Mouse (Mus musculus): Measurements from ENCODE around the gene Tmtc2. TPM values are rescaled to one million over a fixed set of nuclear protein-coding genes. Genes with fewer than 3 reads are reported as not detected.
A peak's percentile ranks its signal among the peaks of the same experiment; 100 is the strongest.

The Tmtc2 gene
- total RNA-seq, 2 experiments from 2014 or later = 5.2 to 6.3 TPM

DNA sequence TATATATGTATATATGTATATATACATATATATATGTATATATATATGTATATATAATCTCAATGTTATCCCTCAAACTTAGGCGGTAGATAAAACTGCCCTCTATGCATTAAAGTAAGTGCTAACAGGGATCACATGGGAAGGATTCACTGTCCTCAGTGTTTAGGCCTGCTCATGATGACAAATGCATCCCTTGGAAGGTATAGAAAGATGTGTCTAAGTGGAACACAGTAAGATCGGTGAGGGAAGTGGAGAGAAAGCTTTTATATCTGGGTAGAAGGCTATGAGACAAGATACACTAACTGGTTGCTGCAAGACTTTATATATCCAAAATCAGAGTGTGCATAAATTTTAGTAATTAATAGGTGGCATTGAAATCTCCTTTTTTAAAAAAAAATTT lies 373.6 kb downstream of the Tmtc2 start:
- intact Hi-C loops (cut with DNase I) = no loop called here
- DNase-seq = no peak

DNA sequence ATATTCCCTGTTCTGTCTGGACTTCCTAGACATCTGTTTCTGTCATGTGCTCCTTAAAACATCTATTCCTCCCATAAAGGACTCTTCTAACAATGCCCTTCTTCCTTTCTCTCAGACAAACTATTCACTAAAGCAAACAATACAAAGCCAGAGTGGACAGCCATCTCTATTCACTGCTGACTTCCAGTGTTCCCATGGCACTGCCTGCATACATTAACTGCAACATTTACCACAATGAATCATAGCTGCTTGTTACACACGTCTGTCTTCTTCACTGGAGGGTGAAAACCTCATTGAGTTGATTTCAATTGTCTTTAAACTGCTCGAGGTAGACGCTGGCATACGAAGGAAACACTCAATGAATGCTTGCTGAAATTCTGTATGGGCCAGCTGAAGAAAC lies 374.2 kb downstream of the Tmtc2 start:
- no peak for DNase-seq
- intact Hi-C loops (cut with DNase I) = no loop called here

GRCm38 (mm10) chr10:105199515-105199914 lies 374.7 kb downstream of the Tmtc2 start:
- intact Hi-C loops (cut with DNase I) = loop anchor here (10.0 kb wide), 1 partner anchor 375 kb away; the partner anchor contains the start of gene Tmtc2
- no peak for DNase-seq

DNA sequence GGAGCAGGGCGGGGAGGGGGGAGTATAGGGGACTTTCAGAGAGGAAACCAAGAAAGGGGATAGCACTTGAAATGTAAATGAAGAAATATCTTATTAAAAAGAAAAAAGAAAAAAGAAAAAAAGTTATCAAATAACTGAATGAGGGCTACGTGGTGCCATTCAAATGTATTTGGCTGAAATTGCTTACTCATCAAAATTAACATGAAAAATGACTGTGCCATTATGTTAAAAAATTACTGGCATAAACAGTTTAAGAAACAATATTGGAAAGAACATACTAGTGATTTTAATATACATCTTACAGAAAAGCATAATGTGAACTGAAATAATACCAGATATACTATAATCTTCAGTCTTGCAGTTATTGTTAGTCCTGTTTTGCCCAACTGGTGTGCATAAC lies 378.9 kb downstream of the Tmtc2 start:
- DNase-seq = no peak
- intact Hi-C loops (cut with DNase I) = loop anchor here (10.0 kb wide), 1 partner anchor 379 kb away; the partner anchor contains the start of gene Tmtc2

- DNase-seq = no peak
- intact Hi-C loops (cut with DNase I) = loop anchor here (10.0 kb wide), 1 partner anchor 381 kb away; the partner anchor contains the start of gene Tmtc2
Measured at GRCm38 (mm10) chr10:105193756-105194460, 380.3 kb downstream of the Tmtc2 start.

- intact Hi-C loops (cut with DNase I) = loop anchor here (10.0 kb wide), 1 partner anchor 383 kb away; the partner anchor contains the start of gene Tmtc2
- DNase-seq = peak; percentile 14
Measured at GRCm38 (mm10) chr10:105192071-105192470, 382.2 kb downstream of the Tmtc2 start.

DNA sequence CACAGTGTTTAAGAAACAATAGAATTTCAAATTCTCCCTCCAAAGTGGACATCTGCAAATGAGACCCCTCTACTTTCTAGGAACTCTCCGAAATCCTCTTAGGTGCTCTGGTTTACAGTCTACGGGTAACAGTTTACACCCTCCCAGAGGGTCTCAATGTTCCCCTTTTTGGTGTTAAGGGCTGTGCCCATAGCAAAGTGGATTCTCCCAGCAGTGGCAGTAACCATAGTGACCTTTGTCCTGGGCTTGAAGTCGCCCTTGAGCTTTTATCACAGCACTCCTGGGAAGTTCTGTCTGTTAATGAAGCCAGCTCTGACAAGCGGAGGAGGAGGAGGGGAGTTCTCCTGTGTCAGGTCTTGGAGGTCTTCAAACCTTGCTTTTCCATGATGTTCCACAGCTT lies 384.5 kb downstream of the Tmtc2 start:
- no peak for DNase-seq

GRCm38 (mm10) chr10:105186636-105187035 lies 387.6 kb downstream of the Tmtc2 start:
- intact Hi-C loops (cut with DNase I) = no loop called here
- DNase-seq = no peak

More for the DNA sequence above, 384.5 kb downstream of the Tmtc2 start:
- intact Hi-C loops (cut with DNase I) = loop anchor here (10.0 kb wide), 1 partner anchor 385 kb away; the partner anchor contains the start of gene Tmtc2

DNA sequence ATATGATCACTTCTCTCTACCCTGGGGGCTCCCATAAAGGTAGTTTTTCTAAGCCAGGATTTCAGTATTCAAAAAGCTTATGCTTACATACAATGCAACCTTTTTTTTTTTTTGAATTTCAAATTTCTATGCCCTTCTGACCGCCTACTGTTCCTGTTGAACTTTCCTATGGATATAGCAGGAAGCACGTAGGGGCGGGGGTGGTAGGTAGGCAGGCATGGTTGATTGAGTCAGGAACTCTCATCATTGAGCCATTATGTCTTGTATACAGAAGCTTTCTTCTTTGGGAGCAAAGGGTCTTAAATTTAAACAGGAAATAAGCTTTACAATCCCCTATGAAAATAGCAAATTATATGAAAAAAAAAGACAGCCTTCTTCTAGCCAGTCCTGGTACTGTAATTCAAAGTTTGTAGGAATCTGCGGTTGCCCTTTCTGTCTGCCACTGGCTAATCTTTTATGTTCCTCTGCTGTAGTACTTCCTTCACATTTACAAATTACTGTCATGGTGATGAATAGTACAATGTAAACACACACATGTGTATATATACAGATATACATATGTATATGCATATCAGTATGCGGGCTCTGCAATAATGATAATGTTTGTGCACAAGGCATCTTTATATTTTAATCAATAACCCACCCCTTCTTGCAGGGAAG lies 405.7 kb downstream of the Tmtc2 start:
- intact Hi-C loops (cut with DNase I) = no loop called here
- DNase-seq = no peak

GRCm38 (mm10) chr10:105165291-105165690 lies 409.0 kb downstream of the Tmtc2 start:
- intact Hi-C loops (cut with DNase I) = no loop called here
- no peak for DNase-seq

DNA sequence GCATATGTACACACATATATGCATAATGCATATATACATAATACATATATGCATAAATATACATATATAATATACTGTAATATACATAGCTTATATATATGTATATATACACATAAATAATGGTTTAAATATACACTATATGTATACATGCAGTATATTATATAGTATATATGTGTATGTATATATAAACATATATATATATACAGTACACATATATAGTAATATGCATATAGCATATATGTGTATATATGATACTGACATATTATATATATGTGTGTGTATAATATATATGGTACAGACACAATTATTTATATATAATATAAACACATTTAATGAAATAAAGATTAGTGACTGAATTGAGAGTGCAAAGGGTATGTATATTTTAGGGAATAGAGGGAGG lies 420.5 kb downstream of the Tmtc2 start:
- intact Hi-C loops (cut with DNase I) = no loop called here
- DNase-seq = no peak

- intact Hi-C loops (cut with DNase I) = no loop called here
- peak in 1 of 2 experiments; percentile 33 for DNase-seq
Measured at GRCm38 (mm10) chr10:105144382-105144781, 429.9 kb downstream of the Tmtc2 start.

DNA sequence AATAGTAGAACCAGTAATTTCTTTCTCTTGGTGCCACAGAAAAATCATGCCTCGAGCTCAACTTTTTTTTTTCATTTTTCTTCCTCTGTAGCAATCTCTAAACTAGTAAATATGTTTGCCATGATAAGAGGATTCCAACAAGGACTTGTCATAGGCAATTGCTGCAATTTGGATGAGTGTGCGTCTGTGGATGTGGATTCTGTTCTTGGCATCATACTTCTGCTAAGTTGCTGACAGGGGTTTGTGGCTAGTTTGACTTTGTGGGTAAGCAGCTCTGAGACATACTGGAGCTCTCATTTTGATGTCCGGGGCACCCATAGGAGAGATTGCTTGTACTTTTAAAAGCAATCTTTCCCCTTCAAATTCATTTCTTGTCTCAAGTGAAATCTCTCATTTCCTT lies 432.1 kb downstream of the Tmtc2 start:
- DNase-seq = no peak
- intact Hi-C loops (cut with DNase I) = no loop called here

All from heart, postnatal 10 days (tissue).